Mouse (Mus musculus) ES-Bruce4 (cell line): ENCODE measurements around the gene Pcare.

Experiments used
- CTCF ChIP-seq: IDR thresholded peaks from one replicate; pipeline ENCODE4 v1.8.1; 2011; ENCODE audit warnings: low read depth, low read length
- POLR2A ChIP-seq: IDR thresholded peaks from one replicate; pipeline ENCODE4 v1.8.1; 2011; ENCODE audit warnings: low read length; ENCODE audit not compliant: insufficient read depth

DNA sequence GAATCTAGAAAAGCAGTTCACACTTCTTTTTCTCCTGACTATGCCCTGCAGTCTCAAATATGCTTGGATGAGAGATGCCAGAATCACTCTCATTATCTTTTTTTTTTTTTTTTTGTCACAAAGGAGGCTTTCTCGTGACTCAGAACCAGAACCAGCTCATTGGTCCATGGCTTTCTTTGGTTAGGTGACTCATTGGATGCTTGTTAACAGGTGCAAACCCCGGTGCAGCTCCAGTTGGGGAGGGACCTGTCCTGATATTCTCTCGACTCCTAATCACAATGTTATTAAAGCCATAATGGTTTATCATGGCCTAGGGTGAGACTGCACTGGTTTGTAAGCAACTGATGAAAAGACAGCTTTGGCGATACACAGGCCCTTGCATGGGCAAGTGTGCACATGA is 21.5 kb upstream of the Pcare start:
- TF ChIP-seq POLR2A = no peak
- TF ChIP-seq CTCF = no peak
